Mouse (Mus musculus) ES-Bruce4 (cell line): ENCODE measurements around the gene Nfkbid.

ENCODE experiments used
- CTCF ChIP-seq: IDR thresholded peaks from one replicate; pipeline ENCODE4 v1.8.1; 2011; ENCODE audit warnings: low read depth, low read length
- EP300 ChIP-seq: IDR thresholded peaks from 2 replicates; pipeline ENCODE4 v1.6.1; 2011; ENCODE audit warnings: low read depth, low read length; ENCODE audit not compliant: insufficient read depth
- POLR2A ChIP-seq: IDR thresholded peaks from one replicate; pipeline ENCODE4 v1.8.1; 2011; ENCODE audit warnings: low read length; ENCODE audit not compliant: insufficient read depth

- TF ChIP-seq POLR2A (no peak), CTCF (no peak), EP300 (no peak)
These were observed 12.9 kb upstream of the Nfkbid start for GRCm38 (mm10) chr7:30408639-30409038.
